In the genomic region with DNA sequence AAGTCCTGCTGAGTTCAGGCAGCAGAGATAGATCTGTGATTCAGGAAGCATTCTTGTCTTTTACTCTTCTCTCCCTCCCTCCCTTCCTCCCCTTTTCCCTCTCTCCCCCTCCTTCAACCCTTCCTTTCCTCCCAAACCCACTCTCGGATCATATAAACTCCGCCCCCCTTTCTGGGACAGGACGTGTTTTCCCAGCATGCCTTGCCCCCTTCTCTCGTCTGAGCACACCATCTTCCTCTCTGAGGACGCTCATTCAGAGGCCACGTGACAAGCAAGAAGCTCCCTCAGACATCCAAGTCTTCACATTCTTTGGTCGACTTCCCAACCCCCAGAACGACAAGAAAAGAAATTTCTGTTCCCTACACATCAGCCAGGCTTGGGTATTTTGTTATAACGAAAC, we compare ENCODE assay signal across 11 mouse cellular contexts. TPM values are rescaled to one million over a fixed set of nuclear protein-coding genes. Genes with fewer than 3 reads are reported as not detected.
DNase-seq lines count a peak whose midpoint lies in the region; ATAC-seq and TF ChIP-seq lines count a peak whose summit lies in the region.
"Had no signal": no experiment of that assay in that cellular context is flagged by ENCODE, and none has a peak within 500 bp of the region (broad histone marks: within the 10 kb centered on the region; RNA-seq: fewer than 3 reads in every experiment).

No protein-coding gene starts in this region.

- ATAC-seq in kidney, embryonic 14.5 days (ENCODE audit: low FRiP score, low TSS enrichment): 0 out of 2 replicates have a peak, but pooled peaks have one; percentile 39
- ATAC-seq in embryonic facial prominence, embryonic 13.5 days (ENCODE audit: insufficient number of reproducible peaks, insufficient read depth, low FRiP score, low TSS enrichment, low read depth): no peak
- 0 out of 2 replicates have a peak, but pooled peaks have one; percentile 34 for ATAC-seq in heart, embryonic 12.5 days (ENCODE audit: insufficient number of reproducible peaks, low FRiP score)
- ATAC-seq in lung, postnatal 0 days: no peak; the same call in 1 of the 2 replicates
- no peak for ATAC-seq in monocyte, adult 5-6 weeks (replicated peaks; ENCODE audit: insufficient number of reproducible peaks, low FRiP score, low TSS enrichment, poor library complexity, severe bottlenecking)
- no peak for ATAC-seq in megakaryocyte-erythroid progenitor cell, adult 5-6 weeks (replicated peaks; ENCODE audit: low FRiP score, low TSS enrichment, poor library complexity, severe bottlenecking)
- ATAC-seq: hindbrain, embryonic 16.5 days had no signal

- peaks cover 9% of the 10 kb centered on the region; the same call in 1 of the 2 replicates for H3K4me1 ChIP-seq in kidney, embryonic 14.5 days (ENCODE audit: control insufficient read depth, insufficient read depth, low read length)
- H3K4me1 ChIP-seq in embryonic facial prominence, embryonic 13.5 days: peaks cover 13% of the 10 kb centered on the region; the same call in 1 of the 2 replicates
- H3K4me1 ChIP-seq in heart, embryonic 12.5 days (replicated peaks): peaks cover 20% of the 10 kb centered on the region
- peaks cover 4% of the 10 kb centered on the region; the same call in 1 of the 2 replicates for H3K4me1 ChIP-seq in lung, postnatal 0 days (ENCODE audit: insufficient read depth, low read depth, low read length)
- H3K4me1 ChIP-seq: liver, embryonic 15.5 days had no signal

- no peak for TF ChIP-seq EP300 in lung, postnatal 0 days (IDR thresholded peaks at IDR 0.05)

- H3K9ac ChIP-seq in kidney, embryonic 14.5 days (ENCODE audit: low read depth, low read length): no peak overlapping the region
- no peak overlapping the region for H3K9ac ChIP-seq in embryonic facial prominence, embryonic 13.5 days
- no peak overlapping the region for H3K9ac ChIP-seq in heart, embryonic 12.5 days
- no peak overlapping the region for H3K9ac ChIP-seq in lung, postnatal 0 days (replicated peaks; ENCODE audit: low read depth)
- H3K9ac ChIP-seq: liver, embryonic 15.5 days had no signal

- no peaks in the 10 kb centered on the region for H3K36me3 ChIP-seq in kidney, embryonic 14.5 days (ENCODE audit: control insufficient read depth, insufficient read depth, low read length)
- H3K36me3 ChIP-seq in embryonic facial prominence, embryonic 13.5 days: no peaks in the 10 kb centered on the region
- H3K36me3 ChIP-seq in heart, embryonic 12.5 days: no peaks in the 10 kb centered on the region
- no peaks in the 10 kb centered on the region for H3K36me3 ChIP-seq in lung, postnatal 0 days (ENCODE audit: insufficient read depth, low read length)
- H3K36me3 ChIP-seq: liver, embryonic 15.5 days had no signal

- H3K27ac ChIP-seq in kidney, embryonic 14.5 days (ENCODE audit: low read depth, low read length): no peak overlapping the region
- no peak overlapping the region for H3K27ac ChIP-seq in embryonic facial prominence, embryonic 13.5 days
- H3K27ac ChIP-seq in heart, embryonic 12.5 days (ENCODE audit: poor library complexity, severe bottlenecking): 0 out of 2 replicates have a peak overlapping the region, but pooled peaks have one; percentile 16
- H3K27ac ChIP-seq in lung, postnatal 0 days (ENCODE audit: low read length): no peak overlapping the region
- H3K27ac ChIP-seq: liver, embryonic 15.5 days had no signal

- no peak for DNase-seq in kidney, adult 9 months
- DNase-seq in lung, postnatal 0 days (ENCODE audit: low spot score): peak; percentile 59
- DNase-seq: adrenal gland, adult 2 months; cerebellum, adult 8-10 months had no signal

- 56% methylated on average over 9 of the region's 9 CpGs for WGBS in kidney, embryonic 14.5 days
- 48% methylated on average over 9 of the region's 9 CpGs for WGBS in embryonic facial prominence, embryonic 13.5 days
- 41% methylated on average over 9 of the region's 9 CpGs for WGBS in heart, embryonic 12.5 days
- WGBS in lung, postnatal 0 days: 37% methylated on average over 9 of the region's 9 CpGs

- H3K4me3 ChIP-seq in kidney, embryonic 14.5 days (ENCODE audit: low read length): no peak overlapping the region
- no peak overlapping the region for H3K4me3 ChIP-seq in embryonic facial prominence, embryonic 13.5 days
- no peak overlapping the region for H3K4me3 ChIP-seq in heart, embryonic 12.5 days
- H3K4me3 ChIP-seq in lung, postnatal 0 days (ENCODE audit: low read depth, low read length): no peak overlapping the region
- H3K4me3 ChIP-seq: liver, embryonic 15.5 days had no signal

- no peaks in the 10 kb centered on the region for H3K9me3 ChIP-seq in kidney, embryonic 14.5 days (ENCODE audit: control insufficient read depth, low read length)
- H3K9me3 ChIP-seq in embryonic facial prominence, embryonic 13.5 days: no peaks in the 10 kb centered on the region
- H3K9me3 ChIP-seq in heart, embryonic 12.5 days (replicated peaks): 0 out of 2 replicates have a peak, but pooled peaks cover 3% of the 10 kb centered on the region
- H3K9me3 ChIP-seq in lung, postnatal 0 days (ENCODE audit: low read length): no peaks in the 10 kb centered on the region
- H3K9me3 ChIP-seq: liver, embryonic 15.5 days had no signal

- H3K27me3 ChIP-seq in kidney, embryonic 14.5 days (ENCODE audit: control insufficient read depth, insufficient read depth, low read length): no peaks in the 10 kb centered on the region
- no peaks in the 10 kb centered on the region for H3K27me3 ChIP-seq in embryonic facial prominence, embryonic 13.5 days
- no peaks in the 10 kb centered on the region for H3K27me3 ChIP-seq in heart, embryonic 12.5 days (replicated peaks)
- H3K27me3 ChIP-seq in lung, postnatal 0 days (replicated peaks; ENCODE audit: insufficient read depth, low read length): no peaks in the 10 kb centered on the region
- H3K27me3 ChIP-seq: liver, embryonic 15.5 days had no signal

- no peak overlapping the region; the same call in 1 of the 2 replicates for H3K4me2 ChIP-seq in kidney, embryonic 14.5 days (replicated peaks; ENCODE audit: low read depth, low read length)
- peak overlapping the region; percentile 28; the same call in 1 of the 2 replicates for H3K4me2 ChIP-seq in embryonic facial prominence, embryonic 13.5 days
- H3K4me2 ChIP-seq in heart, embryonic 12.5 days: peak overlapping the region; percentile 36; the same call in 1 of the 2 replicates
- no peak overlapping the region for H3K4me2 ChIP-seq in lung, postnatal 0 days (replicated peaks; ENCODE audit: low read depth, low read length)
- H3K4me2 ChIP-seq: liver, embryonic 15.5 days had no signal

- TF ChIP-seq CTCF in lung, postnatal 0 days (IDR thresholded peaks at IDR 0.05): no peak

RNA-seq across cellular contexts. Expression of a gene that starts 36.0 kb away (rescaled TPM):
- 27.7 and 40.7 TPM in 2 replicates for polyA plus RNA-seq in kidney, embryonic 14.5 days (2014; fragmentation: Nextera tagmentation; extraction: Ambion mirVana)
- polyA plus RNA-seq in embryonic facial prominence, embryonic 13.5 days (2015; fragmentation: Nextera tagmentation; extraction: Ambion mirVana): 25.9 and 27.8 TPM in 2 replicates
- polyA plus RNA-seq in heart, embryonic 12.5 days (2016; fragmentation: Nextera tagmentation; extraction: Ambion mirVana): 21.7 and 24.2 TPM in 2 replicates
- polyA plus RNA-seq in lung, postnatal 0 days (2015; fragmentation: Nextera tagmentation; extraction: Ambion mirVana): 17.3 and 18.2 TPM in 2 replicates
- total RNA-seq in monocyte, adult 5-6 weeks (2017): not detected in 3 replicates
- total RNA-seq in megakaryocyte-erythroid progenitor cell, adult 5-6 weeks (2014; fragmentation: Nextera tagmentation): not detected in 2 replicates
- not detected in 2 replicates for total RNA-seq in megakaryocyte-erythroid progenitor cell, adult 5-6 weeks (2017)

RNA-seq across cellular contexts. Expression of a gene that starts 42.6 kb away (rescaled TPM):
- polyA plus RNA-seq in kidney, embryonic 14.5 days (2014; fragmentation: Nextera tagmentation; extraction: Ambion mirVana): 87.7 and 103 TPM in 2 replicates
- 75.4 and 80.5 TPM in 2 replicates for polyA plus RNA-seq in embryonic facial prominence, embryonic 13.5 days (2015; fragmentation: Nextera tagmentation; extraction: Ambion mirVana)
- 60.0 and 63.7 TPM in 2 replicates for polyA plus RNA-seq in heart, embryonic 12.5 days (2016; fragmentation: Nextera tagmentation; extraction: Ambion mirVana)
- polyA plus RNA-seq in lung, postnatal 0 days (2015; fragmentation: Nextera tagmentation; extraction: Ambion mirVana): 26.6 and 29.4 TPM in 2 replicates
- total RNA-seq in monocyte, adult 5-6 weeks (2017): 75.9 to 134 TPM (median 89.0 TPM) in 3 replicates
- 45.5 and 81.4 TPM in 2 replicates for total RNA-seq in megakaryocyte-erythroid progenitor cell, adult 5-6 weeks (2014; fragmentation: Nextera tagmentation)
- 177 and 190 TPM in 2 replicates for total RNA-seq in megakaryocyte-erythroid progenitor cell, adult 5-6 weeks (2017)

Comparison
In these comparisons a context has a peak if more than half of its experiments do, and no peak if none do; other contexts are left out.
1. ATAC-seq: peak in kidney, embryonic 14.5 days (single experiment) and heart, embryonic 12.5 days (single experiment); none in embryonic facial prominence, embryonic 13.5 days (single experiment), lung, postnatal 0 days (single experiment), monocyte, adult 5-6 weeks (single experiment) and megakaryocyte-erythroid progenitor cell, adult 5-6 weeks (single experiment).
2. H3K4me2 ChIP-seq: peak in embryonic facial prominence, embryonic 13.5 days (single experiment) and heart, embryonic 12.5 days (single experiment); none in kidney, embryonic 14.5 days (single experiment) and lung, postnatal 0 days (single experiment).